Mouse (Mus musculus) lung, postnatal 0 days (tissue): ENCODE results near the gene Dnajb13. TPM values are rescaled to one million over a fixed set of nuclear protein-coding genes. Genes with fewer than 3 reads are reported as not detected.
A peak's percentile ranks its signal among the peaks of the same experiment; 100 is the strongest.

Experiments used
- ATAC-seq: fragments of 200-750 bp; cut with Nextera tagmentation; 2 replicates; pipeline ENCODE4 v1.8.0; 2017; ENCODE audit warnings: moderate library complexity
- DNase-seq: peaks from one replicate; pipeline ENCODE4 v3.0.0-alpha.2; 2016; ENCODE audit warnings: low spot score
- H3K27ac ChIP-seq: fragments of 300-500 bp; sonication (generic); 2 replicates; pipeline ENCODE4 v1.5.1; 2014; ENCODE audit warnings: antibody characterized with exemption, mild to moderate bottlenecking, low read length, mixed read lengths
- H3K27me3 ChIP-seq: fragments of 300-500 bp; sonication (generic); replicated peaks from 2 replicates; pipeline ENCODE4 v1.6.1; 2014; ENCODE audit warnings: low read length, mixed read lengths; ENCODE audit not compliant: insufficient read depth
- H3K36me3 ChIP-seq: fragments of 300-500 bp; sonication (generic); 2 replicates; pipeline ENCODE4 v1.6.1; 2014; ENCODE audit warnings: low read length, mixed read lengths; ENCODE audit not compliant: insufficient read depth
- H3K4me1 ChIP-seq: fragments of 300-500 bp; sonication (generic); 2 replicates; pipeline ENCODE4 v1.6.1; 2014; ENCODE audit warnings: antibody characterized with exemption, low read depth, low read length, mixed read lengths; ENCODE audit not compliant: insufficient read depth
- H3K4me2 ChIP-seq: fragments of 300-500 bp; sonication (generic); replicated peaks from 2 replicates; pipeline ENCODE4 v1.6.1; 2014; ENCODE audit warnings: low read depth, mild to moderate bottlenecking, low read length, moderate library complexity, mixed read lengths
- H3K4me3 ChIP-seq: fragments of 300-500 bp; sonication (generic); 2 replicates; pipeline ENCODE4 v1.5.1; 2014; ENCODE audit warnings: low read depth, low read length
- H3K9ac ChIP-seq: fragments of 300-500 bp; sonication (generic); replicated peaks from 2 replicates; pipeline ENCODE4 v1.6.1; 2014; ENCODE audit warnings: low read depth, mild to moderate bottlenecking
- H3K9me3 ChIP-seq: fragments of 300-500 bp; sonication (generic); 2 replicates; pipeline ENCODE4 v1.6.1; 2016; ENCODE audit warnings: low read length, mixed read lengths
- CTCF ChIP-seq: IDR thresholded peaks from 2 replicates; pipeline ENCODE4 v1.5.1; 2016; ENCODE audit warnings: antibody characterized with exemption, mild to moderate bottlenecking
- EP300 ChIP-seq: IDR thresholded peaks from 2 replicates; pipeline ENCODE4 v1.6.1; 2016; ENCODE audit warnings: antibody characterized with exemption, mild to moderate bottlenecking, control low read depth
- WGBS: fragments of 180-500 bp; shearing (Covaris S2); extraction: QIAGEN DNeasy Blood & Tissue Kit; methylation state at CpG from one replicate; pipeline ENCODE4 v1.1.7; 2014; 5-methylcytosine and 5-hydroxymethylcytosine counted together
- polyA plus RNA-seq: library from polyadenylated mRNA; unstranded; fragments of >200 nt; fragmentation: Nextera tagmentation; extraction: Ambion mirVana; gene quantifications from 2 replicates; pipeline ENCODE4 v1.2.1, GENCODE M21; 2015

The Dnajb13 gene
- polyA plus RNA-seq, 1 experiment from 2014 or later = 13.7 TPM

- 61% methylated on average over 15 of the region's 15 CpGs for WGBS
- ATAC-seq (peak; percentile 33; the same call in 1 of the 2 replicates), DNase-seq (peak; percentile 28)
- H3K4me2 ChIP-seq = no peak overlapping the region
- H3K9me3 ChIP-seq = no peaks in the 10 kb centered on the region
- H3K4me1 ChIP-seq = peaks cover 3% of the 10 kb centered on the region; the same call in 1 of the 2 replicates
- no peak overlapping the region for H3K27ac ChIP-seq
- TF ChIP-seq EP300 (no peak), CTCF (no peak)
- no peaks in the 10 kb centered on the region for H3K27me3 ChIP-seq
- H3K36me3 ChIP-seq = no peaks in the 10 kb centered on the region
- no peak overlapping the region for H3K9ac ChIP-seq
- H3K4me3 ChIP-seq = no peak overlapping the region
These were observed 35.0 kb downstream of the Dnajb13 start for GRCm38 (mm10) chr7:100479823-100480164.

DNA sequence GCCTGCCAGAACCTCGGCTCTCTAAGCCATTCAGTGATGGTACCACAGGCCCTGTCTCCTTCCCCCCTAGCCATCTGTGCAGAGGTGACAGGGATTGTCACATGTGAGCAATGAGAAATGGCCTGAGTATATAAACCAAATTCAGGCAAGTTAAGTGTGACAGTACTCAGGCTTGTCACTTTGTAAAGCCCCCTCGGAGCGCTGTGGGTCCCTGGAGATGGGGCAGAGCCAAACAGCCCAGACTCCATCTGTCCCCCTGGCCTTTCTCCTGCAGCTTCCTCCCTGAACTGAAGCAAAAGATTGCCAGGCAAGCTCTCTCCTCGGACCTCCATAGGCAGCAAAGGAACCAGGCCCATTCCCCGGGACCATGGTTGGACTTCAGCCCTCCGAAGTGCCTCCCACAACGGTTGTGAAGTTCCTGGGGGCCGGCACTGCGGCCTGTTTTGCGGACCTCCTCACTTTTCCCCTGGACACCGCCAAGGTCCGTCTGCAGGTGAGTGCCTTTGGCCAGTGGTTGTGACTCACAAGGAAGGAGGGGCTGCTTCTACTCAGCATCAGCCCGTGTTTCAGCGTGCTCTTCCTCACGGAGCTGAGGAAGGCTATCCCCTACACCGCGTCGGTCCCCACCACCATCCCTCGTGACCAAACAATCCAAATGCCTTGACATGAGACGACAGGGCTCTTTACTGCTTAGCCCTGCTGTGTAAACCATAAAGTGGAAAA lies 35.5 kb downstream of the Dnajb13 start:
- Histone ChIP-seq H3K9ac (no peak overlapping the region), H3K36me3 (no peaks in the 10 kb centered on the region), H3K9me3 (no peaks in the 10 kb centered on the region), H3K4me3 (no peak overlapping the region), H3K27me3 (no peaks in the 10 kb centered on the region), H3K27ac (no peak overlapping the region), H3K4me1 (peaks cover 6% of the 10 kb centered on the region; the same call in 1 of the 2 replicates), H3K4me2 (no peak overlapping the region)
- TF ChIP-seq EP300 (no peak), CTCF (no peak)
- ATAC-seq (no peak), DNase-seq (no peak)
- WGBS = 69% methylated on average over 20 of the region's 20 CpGs

DNA sequence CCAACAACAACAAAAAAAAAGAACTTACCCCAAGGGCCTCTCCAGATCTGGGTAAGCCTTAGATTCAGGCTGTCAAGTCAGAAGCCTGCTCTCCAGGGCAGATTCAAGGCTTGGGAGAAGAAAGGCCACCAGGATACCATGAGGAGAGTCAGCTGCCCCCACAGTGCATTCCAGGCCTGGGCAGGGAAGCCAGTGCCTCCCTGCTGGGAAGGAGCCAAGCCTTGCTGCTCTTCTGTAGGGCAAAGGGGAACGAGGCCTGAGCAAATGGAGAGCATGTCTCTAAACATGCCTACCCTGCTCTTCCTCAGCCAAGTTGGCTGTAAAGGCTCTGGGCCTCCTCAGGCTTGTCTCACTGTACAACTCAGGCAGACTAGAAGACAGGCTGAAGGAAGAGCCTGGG lies 40.1 kb downstream of the Dnajb13 start:
- TF ChIP-seq CTCF (no peak), EP300 (no peak)
- DNase-seq (peak; percentile 68), ATAC-seq (peak; percentile 79)
- 54% methylated on average over 1 of the region's 1 CpGs for WGBS
- Histone ChIP-seq H3K9me3 (no peaks in the 10 kb centered on the region), H3K27me3 (no peaks in the 10 kb centered on the region), H3K36me3 (no peaks in the 10 kb centered on the region), H3K4me1 (peaks cover 6% of the 10 kb centered on the region; the same call in 1 of the 2 replicates), H3K4me3 (no peak overlapping the region), H3K27ac (peak overlapping the region; percentile 62), H3K4me2 (no peak overlapping the region), H3K9ac (no peak overlapping the region)

DNA sequence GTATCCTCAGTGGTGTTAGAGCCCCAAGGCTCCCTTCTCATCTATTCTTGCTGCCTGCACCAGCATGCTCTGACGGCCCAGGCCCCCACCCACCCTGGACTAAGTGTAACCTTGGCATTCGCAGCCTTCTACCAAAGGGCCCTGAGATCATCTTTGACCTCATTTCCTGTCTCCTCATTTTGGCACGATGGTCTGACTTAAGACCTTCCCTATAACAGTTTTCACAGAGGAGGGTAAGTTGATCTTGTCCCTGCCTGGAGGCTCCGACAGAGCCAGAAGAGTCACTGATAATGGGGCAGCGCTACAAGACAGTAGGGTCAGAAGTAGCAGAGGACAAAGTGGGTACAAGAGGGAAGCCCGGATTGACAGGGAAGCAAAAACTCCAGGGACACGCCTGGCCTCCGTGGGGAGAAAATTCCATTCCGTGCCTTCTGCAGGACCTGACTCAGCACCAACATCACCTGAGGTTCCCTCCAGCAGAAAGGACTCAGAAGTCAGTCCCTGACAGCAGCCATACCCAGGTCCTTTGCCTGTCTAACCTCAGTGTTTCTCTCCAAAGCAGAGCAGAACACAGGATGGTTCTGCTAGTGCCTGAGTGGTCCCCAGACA lies 40.8 kb downstream of the Dnajb13 start:
- 64% methylated on average over 9 of the region's 9 CpGs for WGBS
- Histone ChIP-seq H3K9me3 (no peaks in the 10 kb centered on the region), H3K27ac (no peak overlapping the region), H3K27me3 (no peaks in the 10 kb centered on the region), H3K4me3 (no peak overlapping the region), H3K4me2 (no peak overlapping the region), H3K4me1 (peaks cover 6% of the 10 kb centered on the region; the same call in 1 of the 2 replicates), H3K9ac (no peak overlapping the region), H3K36me3 (peaks cover 4% of the 10 kb centered on the region; the same call in 1 of the 2 replicates)
- no peak for ATAC-seq
- DNase-seq = no peak
- no peak for TF ChIP-seq CTCF
- no peak for TF ChIP-seq EP300

GRCm38 (mm10) chr7:100472777-100473176 lies 42.0 kb downstream of the Dnajb13 start, which contains the start of gene Ucp3:
Ucp3 (plus strand) TSS chr7:100472990.
- ATAC-seq (no peak), DNase-seq (no peak)
- peaks cover 6% of the 10 kb centered on the region; the same call in 1 of the 2 replicates for H3K4me1 ChIP-seq
- TF ChIP-seq CTCF (no peak), EP300 (no peak)
- H3K4me3 ChIP-seq = no peak within 1 kb of the TSS
- H3K27ac ChIP-seq = no peak within 1 kb of the TSS
- H3K9me3 ChIP-seq = no peaks in the 10 kb centered on the region
- peaks cover 4% of the 10 kb centered on the region; the same call in 1 of the 2 replicates for H3K36me3 ChIP-seq
- 82% methylated on average over 6 of the region's 6 CpGs for WGBS
- H3K27me3 ChIP-seq = no peaks in the 10 kb centered on the region
- no peak within 1 kb of the TSS for H3K4me2 ChIP-seq
- H3K9ac ChIP-seq = no peak within 1 kb of the TSS

DNA sequence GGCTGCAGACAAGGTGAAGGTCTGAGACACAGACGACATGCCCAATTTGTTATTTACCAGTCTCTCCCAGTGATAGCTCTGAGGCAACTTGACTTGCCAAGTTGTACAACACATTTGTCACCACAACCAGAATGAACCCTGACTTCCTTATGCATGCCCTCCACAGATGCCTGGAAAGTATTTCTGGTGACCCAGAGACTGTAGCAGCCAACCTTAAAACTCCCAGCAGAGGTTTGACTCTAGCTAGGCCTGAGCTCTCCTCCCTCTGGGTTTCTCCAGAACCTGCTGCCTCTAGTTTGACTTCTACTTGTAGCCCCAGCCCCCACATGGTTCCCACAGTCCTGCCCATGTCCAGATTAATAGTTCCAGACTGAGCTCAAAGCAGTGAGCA lies 43.4 kb downstream of the Dnajb13 start:
- no peaks in the 10 kb centered on the region for H3K9me3 ChIP-seq
- TF ChIP-seq CTCF (no peak), EP300 (no peak)
- no peaks in the 10 kb centered on the region for H3K27me3 ChIP-seq
- H3K36me3 ChIP-seq = peaks cover 4% of the 10 kb centered on the region; the same call in 1 of the 2 replicates
- H3K4me2 ChIP-seq = no peak overlapping the region
- H3K4me1 ChIP-seq = peaks cover 6% of the 10 kb centered on the region; the same call in 1 of the 2 replicates
- no peak overlapping the region for H3K27ac ChIP-seq
- no peak for ATAC-seq
- no peak overlapping the region for H3K4me3 ChIP-seq
- WGBS = 74% methylated on average over 1 of the region's 1 CpGs
- no peak overlapping the region for H3K9ac ChIP-seq
- DNase-seq = no peak
